Mouse (Mus musculus): ENCODE measurements around the gene Ntpcr. TPM values are rescaled to one million over a fixed set of nuclear protein-coding genes. Genes with fewer than 3 reads are reported as not detected.

Ntpcr gene
- polyA plus RNA-seq, 1 experiment from 2014 or later: 37.6 TPM

Other genes starting within 250 kb of the Ntpcr start
- 15.9 and 20.5 TPM in 2 replicates for gene Sipa1l2, start 160.2 kb upstream of the Ntpcr start, polyA plus RNA-seq (2015; fragmentation: Nextera tagmentation; extraction: Ambion mirVana)
- 6.3 and 6.7 TPM in 2 replicates for gene Map10, start 60.1 kb upstream of the Ntpcr start, polyA plus RNA-seq (2015; fragmentation: Nextera tagmentation; extraction: Ambion mirVana)
- 4.1 and 5.9 TPM in 2 replicates for gene Pcnx2, start 168.4 kb downstream of the Ntpcr start, polyA plus RNA-seq (2015; fragmentation: Nextera tagmentation; extraction: Ambion mirVana)
- gene Map3k21, start 180.5 kb downstream of the Ntpcr start, polyA plus RNA-seq (2015; fragmentation: Nextera tagmentation; extraction: Ambion mirVana): 0.94 and 0.95 TPM in 2 replicates

Measured in hindbrain, embryonic 16.5 days (tissue).